Mouse (Mus musculus) testis, adult 2 months (tissue): ENCODE data around the gene Tmem59.

ENCODE experiments used
- CTCF ChIP-seq: fragments of 200-500 bp; IDR thresholded peaks from 2 replicates; pipeline ENCODE4 v1.5.1; 2012; ENCODE audit warnings: low read depth, mild to moderate bottlenecking, inconsistent platforms, low read length, moderate library complexity; ENCODE audit not compliant: control insufficient read depth, insufficient read depth, insufficient replicate concordance
- POLR2A ChIP-seq: fragments of 200-500 bp; IDR thresholded peaks from 2 replicates; pipeline ENCODE4 v1.6.1; 2012; ENCODE audit warnings: low read depth, mild to moderate bottlenecking, inconsistent platforms, low read length, moderate library complexity; ENCODE audit not compliant: control insufficient read depth

DNA sequence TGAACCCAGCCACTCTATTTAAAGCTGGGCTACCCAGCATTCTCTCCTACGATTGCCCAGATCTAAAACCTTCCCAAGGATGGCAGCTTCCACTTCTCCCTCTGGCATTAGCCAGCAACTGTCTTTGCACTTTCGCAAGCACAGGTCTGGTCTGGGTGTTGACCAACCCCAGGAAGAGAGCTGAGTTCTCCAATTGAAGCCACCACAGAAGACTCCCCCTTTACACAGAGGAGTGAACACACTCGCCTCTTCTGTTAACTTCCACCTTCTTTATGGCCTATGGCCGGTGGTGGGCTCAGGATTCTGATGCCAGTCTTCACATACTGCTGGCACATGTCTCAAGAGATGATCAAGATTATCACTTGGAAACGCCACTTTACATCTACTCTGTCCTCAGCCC lies 10.4 kb upstream of the Tmem59 start:
- TF ChIP-seq CTCF (no peak), POLR2A (no peak)
